Mouse (Mus musculus) left cerebral cortex, adult 8-10 months (tissue): ENCODE data around the gene Grm7. TPM values are rescaled to one million over a fixed set of nuclear protein-coding genes. Genes with fewer than 3 reads are reported as not detected.
A peak's percentile ranks its signal among the peaks of the same experiment; 100 is the strongest.

Source experiments
- DNase-seq, 2 experiments: peaks; one replicate each; pipeline ENCODE4 v3.0.0; 2022; ENCODE audit warnings: low spot score in 2 of 2
- total RNA-seq, 4 experiments: library from RNA; stranded (reverse); gene quantifications; 2 replicates each; pipeline ENCODE4 v1.2.4; 2022

The Grm7 gene
- 10 to 100 TPM; 68.3 to 77.4 (median 74.3) TPM for total RNA-seq

DNA sequence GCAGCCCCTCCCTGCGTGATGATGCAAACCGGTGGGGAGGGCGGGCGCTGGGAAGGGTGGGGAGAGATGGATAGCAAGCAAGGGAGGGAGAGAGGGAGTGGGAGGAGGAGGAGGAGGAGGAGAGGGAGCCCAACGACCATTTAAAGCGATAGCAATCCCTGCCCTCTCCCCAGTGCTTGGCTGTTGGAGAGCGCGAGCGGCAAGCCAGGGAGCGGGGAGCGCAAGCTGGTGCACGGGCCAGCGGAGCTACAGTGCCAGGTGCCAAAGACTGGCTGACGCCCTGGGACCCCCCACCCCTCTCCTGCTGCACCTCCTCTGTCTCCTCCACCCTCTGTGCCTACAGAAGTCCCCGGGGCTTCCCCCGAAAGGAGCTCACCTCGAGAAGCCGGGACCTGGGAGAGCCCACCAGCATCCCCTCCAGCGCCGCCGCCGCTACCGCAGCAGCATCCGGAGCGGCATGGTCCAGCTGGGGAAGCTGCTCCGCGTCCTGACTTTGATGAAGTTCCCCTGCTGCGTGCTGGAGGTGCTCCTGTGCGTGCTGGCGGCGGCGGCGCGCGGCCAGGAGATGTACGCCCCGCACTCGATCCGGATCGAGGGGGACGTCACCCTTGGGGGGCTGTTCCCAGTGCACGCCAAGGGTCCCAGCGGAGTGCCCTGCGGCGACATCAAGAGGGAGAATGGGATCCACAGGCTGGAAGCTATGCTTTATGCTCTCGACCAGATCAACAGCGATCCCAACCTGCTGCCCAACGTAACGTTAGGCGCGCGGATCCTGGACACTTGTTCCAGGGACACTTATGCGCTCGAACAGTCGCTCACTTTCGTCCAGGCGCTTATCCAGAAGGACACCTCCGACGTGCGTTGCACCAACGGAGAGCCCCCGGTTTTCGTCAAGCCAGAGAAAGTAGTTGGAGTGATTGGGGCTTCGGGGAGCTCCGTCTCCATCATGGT, at the start of gene Grm7:
TSS of gene Grm7 (plus strand) at position 171 of the 951 bp plus-strand sequence.
- DNase-seq: peak; percentile 52 to 59

DNA sequence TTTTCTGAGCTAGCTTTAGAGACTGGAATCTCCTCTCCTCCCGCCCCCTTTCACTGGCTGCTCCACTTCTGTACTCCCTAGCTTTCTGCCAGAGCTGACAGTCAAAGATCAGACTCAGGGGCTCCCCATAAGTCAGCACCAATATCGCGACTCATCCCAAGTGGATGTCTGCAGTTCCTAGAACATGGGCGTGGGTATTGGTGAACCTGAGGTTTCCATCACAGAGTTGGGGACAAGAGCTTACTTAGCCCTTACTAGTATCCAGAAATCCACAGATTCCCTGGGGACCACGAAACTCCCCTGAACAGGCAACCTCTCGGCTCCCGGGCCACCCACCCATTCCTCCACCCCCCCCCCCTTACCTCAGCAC, 355 bp upstream of the Grm7 start:
- peak in 1 of 2 experiments; percentile 30 for DNase-seq

DNA sequence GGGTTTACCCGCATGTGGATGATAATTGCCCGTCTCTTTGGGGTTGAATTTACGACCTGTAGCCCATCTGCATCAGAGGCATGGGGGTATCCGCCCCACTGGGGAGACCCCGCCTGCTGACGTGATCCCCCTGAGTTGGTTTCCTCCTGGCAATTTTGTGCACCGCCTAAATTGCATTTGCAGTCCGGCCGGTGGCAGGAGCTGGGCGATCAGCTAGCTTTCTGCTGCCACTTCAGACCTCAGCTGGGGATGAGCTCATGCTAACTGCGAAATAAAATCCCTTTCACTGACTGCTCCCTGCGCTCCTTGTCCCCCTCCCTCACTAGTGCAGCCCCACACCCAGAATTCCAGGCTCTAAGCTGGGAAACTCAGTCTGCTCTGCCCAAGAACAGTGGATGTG, 1.5 kb downstream of the Grm7 start:
- DNase-seq: peak in 1 of 2 experiments; percentile 48

DNA sequence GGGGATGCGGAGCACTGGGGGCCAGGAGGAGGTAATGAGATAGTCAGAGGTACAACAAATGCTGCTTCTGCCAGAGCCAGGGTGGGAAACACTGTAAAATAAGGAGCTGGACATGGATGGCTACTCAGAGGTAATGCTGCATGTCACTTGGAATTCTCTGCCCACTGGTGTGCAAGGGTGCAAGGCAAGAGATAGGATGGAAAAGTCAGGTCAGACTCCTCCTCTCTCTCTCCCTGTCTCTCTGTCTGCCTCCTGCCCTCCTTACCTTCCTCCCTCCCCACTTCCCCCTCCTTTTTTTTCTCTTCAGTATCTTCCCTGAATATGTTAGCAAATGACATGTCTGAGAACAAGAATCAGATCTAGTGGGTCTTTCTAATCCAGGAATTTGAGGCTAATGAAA, 3.8 kb downstream of the Grm7 start:
- no peak for DNase-seq

DNA sequence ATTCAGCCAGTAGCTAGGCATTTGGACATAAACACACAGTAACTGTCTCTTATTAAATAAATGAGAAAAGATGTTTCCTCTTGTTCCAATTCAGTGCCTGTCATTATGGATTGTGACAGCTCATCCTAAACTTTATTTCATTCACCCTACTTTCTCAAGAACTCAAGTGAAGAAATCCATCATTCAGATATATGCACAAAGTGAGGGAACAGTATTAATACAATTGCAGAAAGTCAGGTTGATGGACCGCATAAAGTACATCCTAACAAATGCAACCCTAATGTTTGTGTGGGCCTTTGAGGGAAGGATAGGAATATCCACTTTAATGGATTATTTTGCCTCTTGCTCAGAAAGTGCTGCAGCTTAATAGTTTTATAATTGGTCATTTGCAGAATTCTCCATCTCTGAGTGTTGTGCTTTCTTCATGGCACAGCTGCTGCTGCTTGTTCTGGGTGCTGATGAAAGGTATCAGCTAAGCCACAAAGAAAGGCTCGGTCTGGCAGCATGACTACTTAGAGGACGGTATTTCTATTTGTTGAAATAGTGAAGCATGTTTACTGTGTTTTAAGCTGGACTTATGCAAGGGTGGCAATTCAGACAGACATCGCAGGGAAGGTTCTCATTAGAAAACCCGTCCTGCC, 8.1 kb downstream of the Grm7 start:
- no peak for DNase-seq

DNA sequence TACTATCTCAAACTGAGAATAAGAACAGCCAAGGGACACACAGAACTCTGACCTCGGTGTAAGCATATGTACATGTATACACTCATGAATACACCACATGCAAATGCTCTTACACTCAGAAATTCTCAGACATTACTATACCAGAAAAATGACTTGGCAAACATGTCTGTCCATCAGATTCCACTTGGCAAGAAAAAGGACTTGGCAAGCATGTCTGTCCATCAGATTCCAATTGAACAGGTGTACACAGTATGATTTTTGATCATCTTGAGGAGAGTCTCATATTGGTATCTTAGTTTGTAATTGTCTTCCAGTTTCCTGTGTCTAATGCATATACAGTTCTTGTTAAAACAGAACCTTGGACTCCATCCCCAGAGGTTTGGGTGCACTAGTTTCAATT, 19.1 kb downstream of the Grm7 start:
- no peak for DNase-seq

DNA sequence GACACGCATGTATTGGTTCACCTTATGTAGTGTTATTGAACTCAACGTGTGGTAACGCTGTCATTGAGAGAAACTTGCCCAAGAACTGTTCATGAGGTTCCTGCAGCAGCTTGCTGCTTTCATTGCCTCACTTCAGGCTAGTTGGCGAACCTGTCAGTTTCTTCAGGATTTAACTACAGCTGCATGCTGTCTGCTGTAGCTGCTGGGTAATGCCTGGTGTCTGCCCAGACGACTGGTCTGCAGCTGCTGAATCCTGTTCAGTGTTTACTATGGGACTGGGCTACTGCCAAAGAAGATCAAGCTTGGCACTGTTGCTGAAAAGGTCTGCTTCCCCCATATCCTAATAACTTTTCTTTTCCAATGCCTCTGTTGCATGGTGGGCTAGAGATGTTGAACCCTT, 23.1 kb downstream of the Grm7 start:
- no peak for DNase-seq

DNA sequence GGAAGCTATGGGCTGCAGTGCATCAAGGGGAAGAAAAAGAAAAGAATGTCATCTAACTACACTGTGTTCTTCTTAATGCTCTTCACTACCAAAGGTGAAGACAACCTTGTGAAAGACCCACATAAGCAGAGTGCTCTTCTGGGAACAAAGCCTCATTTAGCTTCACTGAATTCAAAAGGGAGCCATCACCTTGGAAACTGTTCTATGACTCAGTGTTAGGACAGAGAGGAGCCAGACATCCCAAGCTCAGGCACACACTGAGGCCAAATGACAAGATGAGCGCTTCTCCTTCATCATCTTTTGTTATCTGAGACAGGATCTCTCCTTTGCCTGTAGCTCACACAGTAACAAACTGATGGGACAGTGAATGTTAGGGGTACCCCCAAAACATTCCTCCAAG, 45.6 kb downstream of the Grm7 start:
- DNase-seq: peak in 1 of 2 experiments; percentile 14

DNA sequence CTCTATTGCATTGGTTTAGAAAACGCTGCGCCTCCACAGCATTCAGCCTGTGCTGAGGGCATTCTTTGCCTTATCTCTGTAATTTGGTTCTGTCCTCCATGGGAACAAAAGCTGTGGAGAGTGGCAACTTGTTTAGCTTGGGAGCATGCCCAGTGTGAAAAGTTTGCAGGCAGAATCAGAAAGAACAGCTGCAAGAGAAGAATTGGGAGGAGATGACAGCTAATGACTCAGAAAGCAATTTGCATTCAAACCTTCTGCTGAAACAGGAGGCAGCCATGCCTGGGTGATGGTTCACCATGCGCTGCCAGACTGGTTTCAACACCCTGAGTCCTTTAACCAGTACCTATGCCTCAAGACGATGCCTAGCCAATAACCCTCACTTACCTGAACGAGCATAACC, 64.4 kb downstream of the Grm7 start:
- DNase-seq: peak in 1 of 2 experiments; percentile 43

DNA sequence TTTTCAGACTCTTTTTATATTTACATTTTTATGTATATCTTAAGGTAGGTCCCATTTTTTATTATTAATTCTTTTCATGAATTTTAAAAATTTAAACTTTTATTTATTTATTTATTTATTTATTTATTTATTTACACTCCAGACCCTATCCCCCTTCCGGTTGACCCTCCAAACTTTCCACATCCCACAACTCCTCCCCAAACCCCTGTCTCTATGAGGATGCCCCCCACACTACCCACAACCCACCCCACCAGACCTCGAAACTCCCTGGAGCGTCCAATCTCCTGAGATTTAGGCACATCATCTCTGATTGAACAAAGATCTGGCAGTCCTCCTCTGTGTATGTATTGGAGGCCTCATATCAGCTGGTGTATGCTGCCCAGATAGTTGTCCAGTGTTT, 69.6 kb downstream of the Grm7 start:
- no peak for DNase-seq

DNA sequence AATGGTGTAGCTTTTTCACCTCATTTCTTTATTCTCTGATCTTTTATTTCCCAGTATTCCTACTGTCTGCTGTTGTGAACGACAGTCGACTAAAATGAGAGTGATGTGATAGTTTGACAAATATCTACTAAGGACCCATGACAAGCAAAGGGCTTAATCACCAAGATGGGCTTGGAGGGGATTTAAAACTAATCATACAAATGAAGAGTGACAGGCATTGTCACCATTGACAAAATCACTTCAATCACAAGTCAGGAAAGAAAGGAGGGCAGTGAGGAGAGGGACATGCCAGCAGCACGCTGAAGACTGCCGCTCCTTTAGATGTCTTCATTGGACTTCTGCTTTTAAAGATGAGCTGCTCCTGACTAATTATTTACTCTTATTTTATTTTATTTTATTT, 78.0 kb downstream of the Grm7 start:
- no peak for DNase-seq

DNA sequence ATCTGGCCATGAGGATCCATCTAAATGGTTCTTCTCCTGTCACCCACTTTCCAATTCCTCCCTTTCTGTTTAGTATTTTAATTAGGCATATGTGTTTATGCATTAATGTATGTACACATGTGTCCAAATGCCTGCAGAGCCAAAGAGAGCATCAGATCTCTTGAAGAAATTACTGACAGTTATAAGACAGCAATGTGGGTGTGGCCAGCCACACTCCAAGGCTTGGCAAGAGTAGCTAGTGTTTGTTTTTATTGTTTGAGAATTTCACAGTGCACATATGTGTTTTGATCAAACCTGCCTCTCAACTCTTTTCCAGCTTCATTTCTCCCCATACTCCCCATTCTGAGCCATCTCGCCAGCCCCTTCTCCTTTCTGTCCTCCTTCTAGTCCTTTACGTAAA, 88.5 kb downstream of the Grm7 start:
- DNase-seq: no peak

DNA sequence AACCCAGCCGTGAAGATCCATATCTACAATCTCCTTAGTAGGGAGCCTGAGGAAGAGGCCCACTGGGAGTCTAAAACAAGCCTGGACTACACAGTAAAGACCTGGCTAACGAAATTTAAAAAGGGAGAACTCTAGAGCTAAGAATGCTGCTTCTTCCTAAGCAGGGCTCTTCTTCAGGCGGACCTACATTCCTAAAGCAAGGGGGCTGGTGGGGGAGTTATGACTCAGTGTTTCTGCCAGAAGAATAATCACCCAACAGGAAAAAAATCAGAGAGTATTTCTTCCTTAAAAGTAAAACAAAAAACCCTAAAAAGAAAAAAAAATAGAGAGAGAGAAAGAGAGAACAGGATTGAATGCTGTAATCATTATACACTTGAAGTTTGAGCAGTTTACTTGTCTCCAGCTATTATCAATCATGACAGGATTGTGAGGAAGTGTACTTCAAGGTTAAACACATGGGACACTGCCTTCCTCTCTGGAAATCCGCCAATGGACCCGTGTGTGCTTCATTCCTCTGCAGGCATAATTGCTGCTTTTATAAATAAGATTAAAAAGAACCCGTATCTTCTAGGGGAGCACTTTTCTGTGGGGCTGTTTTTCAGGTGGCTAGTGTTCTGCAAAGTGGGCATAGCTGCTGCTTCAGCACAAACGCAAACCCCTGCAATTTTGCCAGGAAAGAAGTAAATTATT, 98.7 kb downstream of the Grm7 start:
- no peak for DNase-seq

DNA sequence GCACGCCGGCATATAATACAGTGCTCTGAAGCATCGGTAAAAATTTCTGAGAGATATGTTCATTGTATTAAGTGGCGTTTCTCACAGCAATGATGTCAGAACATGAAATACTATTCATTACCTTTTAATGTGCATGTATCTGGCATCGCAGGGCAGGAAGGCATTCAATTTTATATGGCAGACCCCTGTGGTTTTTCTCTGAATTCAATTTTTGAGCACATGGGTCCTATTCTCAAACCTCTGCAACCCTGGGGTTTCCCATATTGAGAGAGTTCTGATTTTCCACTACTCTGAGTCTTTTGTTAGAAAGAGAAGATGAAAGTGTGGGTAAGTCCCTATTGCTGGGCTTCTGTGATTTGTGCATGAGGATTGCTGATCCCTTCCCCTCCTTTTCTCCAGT, 110.5 kb downstream of the Grm7 start:
- DNase-seq: no peak

DNA sequence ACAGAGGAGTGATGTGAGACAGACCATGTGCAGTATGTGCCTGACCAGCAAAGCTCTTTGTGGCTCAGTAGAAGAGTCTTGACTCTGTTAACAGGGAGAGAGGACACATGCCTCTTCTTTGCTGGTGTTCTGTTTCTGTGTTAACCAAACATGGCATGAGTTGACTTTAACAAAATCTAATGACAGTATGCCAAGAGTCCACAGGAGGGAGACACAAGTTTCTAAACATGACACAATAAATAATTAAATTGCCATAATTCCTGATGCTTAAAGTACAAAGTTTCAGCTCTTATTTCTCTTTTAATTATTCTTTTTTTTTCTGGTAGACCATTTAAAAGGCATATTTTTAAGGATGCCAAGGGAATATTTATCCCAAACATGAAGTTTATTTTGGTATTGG, 124.2 kb downstream of the Grm7 start:
- no peak for DNase-seq

DNA sequence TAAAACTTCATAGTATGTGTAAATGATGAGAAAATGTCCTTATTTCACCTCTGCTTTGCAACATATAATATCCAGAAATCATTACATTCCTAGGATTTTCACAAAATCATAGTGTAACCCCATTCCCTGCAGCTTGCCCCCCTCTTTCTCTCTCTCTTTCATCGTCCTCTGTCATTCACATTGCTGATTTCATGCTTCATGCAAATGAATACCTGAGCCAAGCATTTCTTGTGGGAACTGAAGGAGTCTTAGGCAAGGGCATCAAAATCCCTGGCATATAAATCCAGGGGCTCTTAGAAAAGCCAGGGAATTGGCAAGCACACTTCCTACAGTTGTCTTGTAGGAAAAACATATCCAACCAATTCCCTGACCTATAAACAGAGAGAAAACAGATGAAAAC, 127.3 kb downstream of the Grm7 start:
- no peak for DNase-seq

DNA sequence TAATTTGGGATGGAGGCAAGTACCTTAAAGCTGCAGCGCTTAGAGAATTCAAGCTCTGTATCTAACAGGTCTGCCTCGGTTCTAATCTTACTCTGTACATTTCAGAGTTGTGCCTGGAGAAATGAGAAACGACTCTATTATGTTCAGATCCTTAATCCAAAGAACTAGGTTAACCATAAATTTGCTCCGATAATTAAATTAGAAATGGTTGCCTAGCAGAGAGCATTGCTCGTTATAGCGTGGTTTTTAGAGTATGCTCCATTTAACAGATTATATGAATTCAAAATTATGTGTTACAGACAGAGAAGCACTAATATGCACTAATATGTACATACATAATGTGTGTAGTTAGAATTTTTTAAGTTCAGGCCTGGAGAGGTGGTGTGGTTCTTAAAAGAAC, 130.7 kb downstream of the Grm7 start:
- no peak for DNase-seq

DNA sequence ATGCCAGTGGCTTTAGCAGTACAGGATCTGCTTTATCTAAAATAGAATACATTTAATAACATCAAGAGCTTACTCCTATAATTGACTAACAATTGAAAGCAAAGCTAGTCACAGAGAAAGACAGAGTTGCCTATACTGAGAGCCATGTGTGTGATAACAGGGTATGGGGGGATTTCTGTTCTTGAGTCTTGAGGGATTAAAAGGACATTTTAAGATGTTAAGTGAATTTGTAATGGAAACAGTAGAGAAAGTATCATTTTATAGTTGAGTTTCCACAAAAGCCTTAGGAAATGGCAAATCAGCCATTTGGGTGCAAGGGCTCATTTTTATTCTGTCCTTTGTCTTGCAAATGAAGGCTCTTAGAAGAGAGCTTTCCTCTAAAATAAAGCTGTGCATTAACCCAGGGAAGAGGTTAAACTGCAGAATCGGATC, 140.1 kb downstream of the Grm7 start:
- DNase-seq: no peak

DNA sequence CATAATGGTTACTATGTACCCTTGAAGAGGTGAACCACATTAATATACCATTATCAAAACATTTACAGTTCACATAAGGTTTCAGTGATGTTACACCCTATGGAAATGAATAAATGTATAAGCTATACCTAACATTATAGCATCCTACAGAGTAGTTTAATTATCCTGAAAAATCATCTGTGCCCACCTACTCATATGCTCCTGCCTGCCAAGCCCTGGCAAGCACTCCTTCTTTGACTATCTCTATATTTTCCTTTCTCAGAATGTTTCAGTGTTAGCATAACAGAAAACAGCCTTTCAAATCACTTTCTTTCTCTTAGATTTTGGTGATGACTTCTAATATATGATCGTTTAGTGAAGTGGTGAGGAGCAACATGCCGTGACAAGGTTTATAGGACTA, 147.3 kb downstream of the Grm7 start:
- DNase-seq: no peak

DNA sequence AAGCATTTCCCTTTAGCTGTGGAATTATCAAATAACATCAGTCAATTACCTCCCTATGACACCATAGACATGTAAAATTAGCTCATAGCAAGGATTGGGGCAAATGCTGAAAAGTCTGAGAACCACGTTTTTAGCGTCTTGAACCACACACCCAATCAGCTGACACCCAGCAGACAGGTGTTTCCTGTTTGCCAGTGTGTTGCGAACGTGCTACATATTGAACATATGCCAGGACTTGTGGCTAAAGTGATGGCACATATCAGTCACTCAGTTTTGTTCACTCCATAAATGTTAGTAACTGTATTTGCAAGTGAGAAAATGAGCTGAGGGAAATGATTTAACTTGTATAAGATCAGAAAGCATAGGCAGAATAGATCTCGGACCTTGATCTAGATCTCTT, 162.1 kb downstream of the Grm7 start:
- no peak for DNase-seq

DNA sequence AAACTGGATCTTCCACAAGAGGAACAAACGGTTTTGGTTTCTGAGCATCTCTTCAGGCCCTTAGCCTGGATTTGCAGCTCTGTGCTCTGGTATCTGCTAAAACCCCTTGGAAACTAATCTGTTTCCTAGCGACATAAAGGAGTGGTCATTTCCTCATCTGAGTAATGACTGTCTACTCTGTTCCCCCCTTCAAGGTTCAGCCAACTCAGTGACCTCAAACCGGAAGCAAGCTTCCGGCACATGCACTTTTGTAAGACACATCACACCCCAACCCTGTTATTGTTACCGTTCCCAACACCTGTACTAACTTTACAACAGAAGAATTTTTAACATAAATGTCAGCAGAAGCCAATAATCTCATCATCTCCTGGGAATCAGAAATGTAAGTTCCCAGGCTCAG, 166.8 kb downstream of the Grm7 start:
- no peak for DNase-seq

DNA sequence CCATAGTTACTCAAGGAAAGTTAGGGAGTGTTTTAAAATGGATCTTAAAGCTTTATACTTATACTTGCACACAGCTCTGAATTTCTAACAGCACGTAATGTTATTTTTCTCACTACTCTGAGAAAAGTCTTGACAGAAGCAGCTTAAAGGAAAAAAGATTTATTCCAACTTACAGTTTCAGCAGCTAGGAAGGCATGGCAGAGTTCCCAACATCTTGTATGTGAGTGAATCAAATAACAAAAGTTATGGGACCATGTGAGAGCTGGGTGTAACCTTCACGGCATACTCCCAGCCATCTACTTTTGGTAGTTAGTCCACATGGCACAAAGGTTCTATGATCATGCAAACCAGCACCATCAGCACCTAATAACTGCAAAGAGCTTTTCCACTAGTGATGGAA, 172.9 kb downstream of the Grm7 start:
- peak in 1 of 2 experiments; percentile 8 for DNase-seq
